Mouse (Mus musculus) liver, embryonic 14.5 days (tissue): ENCODE data around the gene Hipk2. TPM values are rescaled to one million over a fixed set of nuclear protein-coding genes. Genes with fewer than 3 reads are reported as not detected.

Experiments used
- ATAC-seq: fragments of 200-750 bp; cut with Nextera tagmentation; 2 replicates; pipeline ENCODE4 v1.8.0; 2017; ENCODE audit warnings: moderate number of reproducible peaks, mild to moderate bottlenecking, moderate library complexity; ENCODE audit not compliant: insufficient read depth
- DNase-seq, 3 experiments: peaks; one replicate each; pipeline ENCODE4 v3.0.0-alpha.2; 2012 to 2013; ENCODE audit warnings: low read depth in 3 of 3, low spot score in 3 of 3
- H3K27ac ChIP-seq: fragments of 300-500 bp; sonication (generic); 2 replicates; pipeline ENCODE4 v1.5.1; 2014; ENCODE audit warnings: moderate library complexity, mild to moderate bottlenecking, control low read depth, inconsistent platforms
- H3K27me3 ChIP-seq: fragments of 300-500 bp; sonication (generic); 2 replicates; pipeline ENCODE4 v1.6.1; 2014; ENCODE audit warnings: mild to moderate bottlenecking, low read length, moderate library complexity; ENCODE audit not compliant: control insufficient read depth, insufficient read depth
- H3K36me3 ChIP-seq: fragments of 300-500 bp; sonication (generic); replicated peaks from 2 replicates; pipeline ENCODE4 v1.6.1; 2014; ENCODE audit warnings: low read depth; ENCODE audit not compliant: control insufficient read depth, insufficient read depth
- H3K4me1 ChIP-seq, 2 experiments: fragments of 200-500 bp in 1 of 2; fragments of 300-500 bp in 1 of 2; sonication (generic) in 1 of 2; replicated peaks; 2 replicates each; pipeline ENCODE4 v1.6.1; 2012 to 2014; ENCODE audit warnings: antibody characterized with exemption in 1 of 2, inconsistent platforms in 1 of 2, low read length in 1 of 2; ENCODE audit not compliant: control insufficient read depth in 2 of 2, insufficient read depth in 2 of 2
- H3K4me2 ChIP-seq: fragments of 300-500 bp; sonication (generic); 2 replicates; pipeline ENCODE4 v1.6.1; 2014; ENCODE audit warnings: low read depth, mild to moderate bottlenecking, control low read depth, moderate library complexity
- H3K4me3 ChIP-seq, 2 experiments: fragments of 200-500 bp in 1 of 2; fragments of 300-500 bp in 1 of 2; sonication (generic) in 1 of 2; 2 replicates each; pipeline ENCODE4 v1.5.1; 2012 to 2014; ENCODE audit warnings: low read depth in 2 of 2, low read length in 2 of 2, mild to moderate bottlenecking in 2 of 2, control low read depth in 1 of 2, inconsistent platforms in 1 of 2, moderate library complexity in 1 of 2; ENCODE audit not compliant: insufficient read depth in 1 of 2
- H3K9ac ChIP-seq: fragments of 300-500 bp; sonication (generic); replicated peaks from 2 replicates; pipeline ENCODE4 v1.6.1; 2014; ENCODE audit warnings: mild to moderate bottlenecking, control low read depth, moderate library complexity
- H3K9me3 ChIP-seq: fragments of 300-500 bp; sonication (generic); 2 replicates; pipeline ENCODE4 v1.6.1; 2016; ENCODE audit warnings: low read length, mixed read lengths; ENCODE audit not compliant: control insufficient read depth
- CTCF ChIP-seq: IDR thresholded peaks from 2 replicates; pipeline ENCODE4 v1.5.1; 2016; ENCODE audit warnings: antibody characterized with exemption, low read depth, control low read depth
- EP300 ChIP-seq: IDR thresholded peaks from 2 replicates; pipeline ENCODE4 v1.6.1; 2016; ENCODE audit warnings: antibody characterized with exemption, low read depth
- WGBS: fragments of 180-500 bp; shearing (Covaris S2); extraction: QIAGEN DNeasy Blood & Tissue Kit; methylation state at CpG from one replicate; pipeline ENCODE4 v1.1.7; 2014; ENCODE audit not compliant: insufficient replicate concordance; 5-methylcytosine and 5-hydroxymethylcytosine counted together
- polyA plus RNA-seq, 2 experiments: library from polyadenylated mRNA; depleted of rRNA in 1 of 2; stranded (reverse) in 1 of 2; unstranded in 1 of 2; fragments of >200 nt; fragmentation: Nextera tagmentation in 1 of 2; extraction: Ambion mirVana in 1 of 2; gene quantifications; 2 replicates each; pipeline versions ENCODE4 v1.2.1 to v1.2.3; 2012 to 2014

Gene Hipk2
- polyA plus RNA-seq, 2 experiments, result 10.7 to 13.0 TPM

GRCm38 (mm10) chr6:38778887-38779286 lies 97.1 kb downstream of the Hipk2 start:
- DNase-seq, result peak; percentile 72 to 81 (median 76)
- Histone ChIP-seq H3K4me1 (peaks cover 16 to 18% of the 10 kb centered on the region in 2 experiments), H3K9ac (peak overlapping the region; percentile 39; the same call in 1 of the 2 replicates), H3K4me3 (no peak overlapping the region), H3K36me3 (peaks cover 10% of the 10 kb centered on the region), H3K4me2 (peak overlapping the region; percentile 56), H3K9me3 (no peaks in the 10 kb centered on the region), H3K27ac (peak overlapping the region; percentile 60), H3K27me3 (no peaks in the 10 kb centered on the region)
- TF ChIP-seq CTCF, result no peak
- peak; percentile 88 for TF ChIP-seq EP300
- peak; percentile 94 for ATAC-seq

GRCm38 (mm10) chr6:38776000-38776584 lies 99.9 kb downstream of the Hipk2 start:
- Histone ChIP-seq H3K27me3 (no peaks in the 10 kb centered on the region), H3K9ac (no peak overlapping the region), H3K4me2 (no peak overlapping the region), H3K9me3 (no peaks in the 10 kb centered on the region), H3K4me1 (peaks cover 19 to 26% of the 10 kb centered on the region in 2 experiments), H3K36me3 (peaks cover 10% of the 10 kb centered on the region), H3K4me3 (no peak overlapping the region), H3K27ac (no peak overlapping the region)
- WGBS, result 70% methylated on average over 2 of the region's 2 CpGs
- no peak for TF ChIP-seq CTCF
- TF ChIP-seq EP300, result no peak
- ATAC-seq (no peak), DNase-seq (no peak)

GRCm38 (mm10) chr6:38772836-38773518 lies 103.0 kb downstream of the Hipk2 start:
- no peak overlapping the region for H3K9ac ChIP-seq
- H3K4me1 ChIP-seq, result peaks cover 6 to 11% of the 10 kb centered on the region in 2 experiments; a peak in 3 of 4 replicates
- no peak for DNase-seq
- H3K4me2 ChIP-seq, result no peak overlapping the region
- no peaks in the 10 kb centered on the region for H3K9me3 ChIP-seq
- TF ChIP-seq CTCF (no peak), EP300 (no peak)
- no peak for ATAC-seq
- H3K27ac ChIP-seq, result no peak overlapping the region
- no peaks in the 10 kb centered on the region for H3K27me3 ChIP-seq
- peaks cover 15% of the 10 kb centered on the region for H3K36me3 ChIP-seq
- WGBS, result 75% methylated on average over 7 of the region's 7 CpGs
- H3K4me3 ChIP-seq, result no peak overlapping the region

GRCm38 (mm10) chr6:38771061-38771667 lies 104.8 kb downstream of the Hipk2 start:
- no peak for TF ChIP-seq EP300
- TF ChIP-seq CTCF, result no peak

GRCm38 (mm10) chr6:38769627-38770026 lies 106.3 kb downstream of the Hipk2 start:
- DNase-seq, result no peak
- no peak for ATAC-seq
- H3K36me3 ChIP-seq, result peaks cover 26% of the 10 kb centered on the region
- TF ChIP-seq EP300, result no peak
- no peak for TF ChIP-seq CTCF
- WGBS, result 86% methylated on average over 2 of the region's 2 CpGs
- no peak overlapping the region for H3K4me2 ChIP-seq
- H3K9me3 ChIP-seq, result no peaks in the 10 kb centered on the region
- H3K4me1 ChIP-seq, result peaks cover 8 to 12% of the 10 kb centered on the region in 2 experiments; a peak in 3 of 4 replicates
- no peak overlapping the region for H3K9ac ChIP-seq
- H3K27ac ChIP-seq, result no peak overlapping the region
- H3K4me3 ChIP-seq, result no peak overlapping the region
- no peaks in the 10 kb centered on the region for H3K27me3 ChIP-seq

More at GRCm38 (mm10) chr6:38771061-38771667, 104.8 kb downstream of the Hipk2 start:
- Histone ChIP-seq H3K9ac (no peak overlapping the region), H3K27me3 (no peaks in the 10 kb centered on the region), H3K4me1 (peaks cover 6 to 8% of the 10 kb centered on the region in 2 experiments; a peak in 3 of 4 replicates), H3K9me3 (no peaks in the 10 kb centered on the region), H3K27ac (no peak overlapping the region), H3K4me3 (no peak overlapping the region), H3K36me3 (peaks cover 18% of the 10 kb centered on the region), H3K4me2 (no peak overlapping the region)
- 56% methylated on average over 4 of the region's 4 CpGs for WGBS
- ATAC-seq (no peak), DNase-seq (no peak)
